Mouse (Mus musculus) bone marrow macrophage, adult 2 months (primary cell): Measurements from ENCODE around the gene Ccdc142.

Experiments
- CTCF ChIP-seq: IDR thresholded peaks from 2 replicates; pipeline ENCODE4 v1.5.1; 2012; ENCODE audit warnings: low read depth, mild to moderate bottlenecking, low read length, moderate library complexity
- POLR2A ChIP-seq: IDR thresholded peaks from 2 replicates; pipeline ENCODE4 v1.6.1; 2012; ENCODE audit warnings: mild to moderate bottlenecking, low read depth, low read length, borderline replicate concordance

GRCm38 (mm10) chr6:83077630-83078323 is 23.6 kb upstream of the Ccdc142 start, which contains the start of gene Pcgf1:
- TF ChIP-seq CTCF (no peak), POLR2A (no peak)
